Mouse (Mus musculus) bone marrow, adult 2 months (tissue): ENCODE results near the gene 3110082I17Rik. TPM values are rescaled to one million over a fixed set of nuclear protein-coding genes. Genes with fewer than 3 reads are reported as not detected.

Source experiments
- H3K27ac ChIP-seq: fragments of 200-500 bp; 2 replicates; pipeline ENCODE4 v1.5.1; 2012; ENCODE audit warnings: low read depth, mild to moderate bottlenecking, control low read depth, inconsistent platforms, low read length; ENCODE audit not compliant: control insufficient read depth, poor library complexity, insufficient read depth
- H3K4me1 ChIP-seq: fragments of 200-500 bp; 2 replicates; pipeline ENCODE4 v1.6.1; 2011; ENCODE audit warnings: low read length; ENCODE audit not compliant: control insufficient read depth, insufficient read depth
- H3K4me3 ChIP-seq: fragments of 200-500 bp; replicated peaks from 2 replicates; pipeline ENCODE3; 2011; ENCODE audit warnings: mild to moderate bottlenecking, low read depth, low read length, control low read depth; ENCODE audit not compliant: control insufficient read depth
- CTCF ChIP-seq: fragments of 200-500 bp; IDR thresholded peaks from 2 replicates; pipeline ENCODE4 v1.5.1; 2011; ENCODE audit warnings: low read length, control low read depth; ENCODE audit not compliant: control insufficient read depth, insufficient read depth
- POLR2A ChIP-seq: fragments of 200-500 bp; IDR thresholded peaks from 2 replicates; pipeline ENCODE4 v1.6.1; 2011; ENCODE audit warnings: low read depth, mild to moderate bottlenecking, control low read depth, low read length, borderline replicate concordance; ENCODE audit not compliant: control insufficient read depth
- WGBS: fragments of 180-500 bp; shearing (Covaris S2); methylation state at CpG from one replicate; pipeline ENCODE4 v1.1.7; 2018; 5-methylcytosine and 5-hydroxymethylcytosine counted together
- polyA plus RNA-seq: library from polyadenylated mRNA; stranded (reverse); fragments of >200 nt; gene quantifications from 2 replicates; pipeline ENCODE4 v1.2.4, GENCODE M21; 2011; ENCODE audit warnings: low replicate concordance; ENCODE audit not compliant: missing spikeins, insufficient read depth, insufficient read length

3110082I17Rik gene
- polyA plus RNA-seq, result 11.8 and 12.8 TPM in 2 replicates

DNA sequence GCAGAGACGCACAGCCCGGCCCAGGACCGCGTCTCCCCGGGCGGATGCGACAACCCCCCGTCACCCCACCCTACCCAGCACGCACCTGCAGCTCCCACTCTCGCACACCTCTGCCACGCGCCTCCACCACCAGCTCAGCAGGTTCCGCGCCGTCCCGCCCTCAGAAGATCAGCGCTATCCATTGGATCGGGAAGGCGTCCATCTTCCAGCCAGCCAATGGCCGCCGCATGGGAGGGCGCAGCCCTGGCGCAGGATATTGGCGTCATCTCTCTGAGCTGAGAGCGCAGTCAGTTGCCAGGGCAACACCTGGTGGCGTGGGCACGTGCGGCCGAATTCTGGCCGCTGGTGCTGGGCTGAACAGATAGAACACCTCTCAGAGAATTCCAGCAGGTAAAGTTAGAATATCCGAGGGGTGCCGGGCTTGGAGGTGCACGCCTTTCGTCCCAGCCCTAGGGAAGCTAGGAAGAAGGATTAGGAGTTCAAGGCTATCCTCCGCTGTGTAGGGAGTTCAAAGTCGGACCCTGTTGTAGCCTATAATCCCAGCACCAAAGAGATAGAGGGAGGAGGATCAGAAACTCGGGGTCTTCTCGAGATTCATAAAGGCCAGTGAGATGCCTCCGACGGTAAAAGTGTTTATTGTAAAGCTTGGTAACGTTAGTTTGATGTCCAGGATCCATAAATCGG is at the start of gene 3110082I17Rik:
3110082I17Rik (minus strand) TSS at position 144 of the 684 bp plus-strand sequence.
- 8% methylated on average over 42 of the region's 42 CpGs for WGBS
- TF ChIP-seq CTCF (no peak), POLR2A (no peak)
- H3K4me1 ChIP-seq, result no peaks in the 10 kb centered on the region
- peak within 1 kb of the TSS; percentile 80 for H3K4me3 ChIP-seq
- peak within 1 kb of the TSS; percentile 22; the same call in 1 of the 2 replicates for H3K27ac ChIP-seq

- 24% methylated on average over 5 of the region's 5 CpGs for WGBS
- TF ChIP-seq POLR2A (no peak), CTCF (no peak)
- Histone ChIP-seq H3K4me1 (no peaks in the 10 kb centered on the region), H3K4me3 (no peak overlapping the region), H3K27ac (no peak overlapping the region)
Observed at GRCm38 (mm10) chr5:139506207-139506606, 45.9 kb upstream of the 3110082I17Rik start.

DNA sequence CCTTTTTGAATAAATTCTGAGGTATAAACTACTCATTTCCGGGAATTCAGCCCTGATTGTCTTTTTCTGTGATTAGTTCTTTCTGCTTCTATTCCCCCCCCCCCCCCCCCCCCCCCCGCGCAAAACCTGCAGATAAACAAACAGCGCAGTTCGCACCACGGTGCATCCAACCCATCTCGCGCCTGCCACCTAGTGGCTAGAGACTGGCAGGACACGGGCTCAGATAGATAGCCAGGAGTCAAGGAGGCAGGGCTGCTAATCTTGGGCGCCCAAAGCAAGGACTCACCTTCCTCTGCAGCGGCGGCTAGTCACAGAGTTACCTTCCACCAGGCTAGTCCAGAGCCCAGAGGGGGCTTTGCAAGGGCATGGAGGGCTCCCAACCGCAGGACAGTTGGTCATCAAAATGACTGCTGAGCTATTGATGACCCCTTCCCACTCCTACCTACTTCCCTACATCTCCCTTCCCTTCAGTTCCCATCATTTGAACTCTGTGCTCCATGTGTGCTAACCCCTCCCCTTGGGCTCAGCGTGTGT is 44.8 kb upstream of the 3110082I17Rik start:
- H3K4me1 ChIP-seq, result no peaks in the 10 kb centered on the region
- WGBS, result 4% methylated on average over 14 of the region's 14 CpGs
- H3K27ac ChIP-seq, result no peak overlapping the region
- H3K4me3 ChIP-seq, result no peak overlapping the region
- TF ChIP-seq POLR2A (no peak), CTCF (peak; percentile 88)

GRCm38 (mm10) chr5:139502281-139502680 is 42.0 kb upstream of the 3110082I17Rik start:
- no peak for TF ChIP-seq CTCF
- no peak for TF ChIP-seq POLR2A
- Histone ChIP-seq H3K4me3 (no peak overlapping the region), H3K4me1 (no peaks in the 10 kb centered on the region), H3K27ac (no peak overlapping the region)
- WGBS, result 83% methylated on average over 14 of the region's 14 CpGs

DNA sequence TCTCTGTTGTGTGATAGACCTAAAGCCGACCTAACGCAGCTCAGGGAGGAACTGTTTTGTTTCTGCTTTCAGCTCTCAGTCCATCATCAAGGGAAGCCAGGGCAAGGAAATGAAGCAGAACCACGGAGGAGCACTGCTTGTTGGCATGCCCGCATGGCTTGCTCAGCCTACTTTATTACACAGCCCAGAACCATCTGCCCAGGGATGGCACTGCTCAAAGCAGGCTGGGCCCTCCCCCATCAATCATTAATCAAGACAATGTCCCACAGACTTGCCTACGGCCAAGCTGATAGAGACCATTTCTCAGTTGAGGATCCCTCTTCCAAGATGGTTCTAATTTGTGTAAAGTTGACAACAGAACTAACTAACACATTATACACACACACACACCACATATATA is 38.5 kb upstream of the 3110082I17Rik start:
- Histone ChIP-seq H3K4me1 (no peaks in the 10 kb centered on the region), H3K27ac (no peak overlapping the region), H3K4me3 (no peak overlapping the region)
- no peak for TF ChIP-seq POLR2A
- TF ChIP-seq CTCF, result no peak
- WGBS, result 33% methylated on average over 5 of the region's 5 CpGs

DNA sequence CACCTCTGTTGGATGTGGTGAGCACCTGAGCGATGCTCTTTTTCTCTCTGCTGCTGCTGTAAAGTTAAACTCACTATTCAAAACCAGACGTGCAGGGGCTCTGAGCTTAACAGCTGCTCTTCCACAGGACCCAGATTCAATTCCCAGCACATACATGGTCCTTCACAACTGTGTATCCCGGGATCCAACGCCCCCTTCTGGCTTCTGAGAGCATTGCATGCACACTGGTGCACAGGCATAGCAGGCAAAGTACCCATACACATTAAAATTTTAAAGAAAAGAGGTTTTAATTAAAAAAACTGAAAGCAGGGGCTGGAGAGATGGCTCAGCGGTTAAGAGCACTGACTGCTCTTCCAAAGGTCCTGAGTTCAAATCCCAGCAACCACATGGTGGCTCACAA is 36.6 kb upstream of the 3110082I17Rik start:
- TF ChIP-seq POLR2A (no peak), CTCF (no peak)
- Histone ChIP-seq H3K4me1 (no peaks in the 10 kb centered on the region), H3K27ac (no peak overlapping the region), H3K4me3 (no peak overlapping the region)
- 54% methylated on average over 5 of the region's 5 CpGs for WGBS

GRCm38 (mm10) chr5:139495019-139495669 is 34.8 kb upstream of the 3110082I17Rik start:
- TF ChIP-seq CTCF (no peak), POLR2A (no peak)
- no peaks in the 10 kb centered on the region for H3K4me1 ChIP-seq
- H3K27ac ChIP-seq, result no peak overlapping the region
- 36% methylated on average over 22 of the region's 22 CpGs for WGBS
- H3K4me3 ChIP-seq, result no peak overlapping the region

GRCm38 (mm10) chr5:139493690-139494089 is 33.4 kb upstream of the 3110082I17Rik start:
- no peak for TF ChIP-seq CTCF
- no peak for TF ChIP-seq POLR2A

More at GRCm38 (mm10) chr5:139493690-139494089, 33.4 kb upstream of the 3110082I17Rik start:
- WGBS, result 44% methylated on average over 5 of the region's 5 CpGs
- no peak overlapping the region for H3K4me3 ChIP-seq
- no peaks in the 10 kb centered on the region for H3K4me1 ChIP-seq
- H3K27ac ChIP-seq, result no peak overlapping the region
